Mouse (Mus musculus) WW6 (cell line): ENCODE results near the gene Cmtm3.

ENCODE experiments used
- DNase-seq: peaks from one replicate; pipeline ENCODE4 v3.0.0-alpha.2; 2013; ENCODE audit warnings: low read depth, low spot score

Cmtm3 gene

DNA sequence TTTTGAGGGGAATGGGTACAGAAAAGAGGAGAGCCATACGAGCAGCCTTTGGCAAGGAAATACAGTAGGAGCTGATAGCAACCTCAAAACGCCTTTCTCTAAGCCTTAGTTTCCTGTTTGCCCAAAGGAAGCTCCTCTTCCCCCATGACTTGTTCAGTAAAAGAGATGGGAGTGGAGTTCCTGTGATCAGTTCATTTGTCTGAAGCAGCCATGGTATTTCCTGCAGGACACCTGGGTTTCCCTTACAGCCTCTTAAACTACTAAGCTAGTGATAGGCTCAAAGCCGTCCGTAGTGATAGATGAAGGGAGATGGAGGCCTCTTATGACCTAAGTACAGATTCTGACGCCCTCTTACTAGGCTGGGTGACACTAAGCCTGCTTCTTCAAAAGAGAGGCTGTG lies 3.2 kb downstream of the Cmtm3 start:
- DNase-seq: no peak

DNA sequence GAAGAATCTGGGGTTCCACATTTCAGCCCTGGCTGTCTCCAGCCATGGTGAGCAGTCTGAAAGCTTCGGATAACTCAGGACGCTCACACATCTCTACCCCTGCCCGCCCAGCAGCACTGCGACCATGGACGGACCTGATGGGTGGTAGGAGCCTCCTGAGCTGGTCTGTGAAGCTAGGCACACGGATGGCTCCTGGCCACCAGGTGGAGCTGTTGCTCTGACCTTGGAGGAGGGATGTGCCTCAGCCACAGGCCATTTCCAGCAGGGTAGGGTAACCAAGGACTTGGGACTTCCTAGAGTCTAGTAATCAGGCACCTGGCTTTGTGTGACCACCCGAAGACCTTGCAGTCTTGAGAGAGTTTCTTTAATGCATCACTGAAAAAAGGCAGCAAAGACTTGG lies 4.7 kb downstream of the Cmtm3 start:
- DNase-seq: peak; percentile 71

DNA sequence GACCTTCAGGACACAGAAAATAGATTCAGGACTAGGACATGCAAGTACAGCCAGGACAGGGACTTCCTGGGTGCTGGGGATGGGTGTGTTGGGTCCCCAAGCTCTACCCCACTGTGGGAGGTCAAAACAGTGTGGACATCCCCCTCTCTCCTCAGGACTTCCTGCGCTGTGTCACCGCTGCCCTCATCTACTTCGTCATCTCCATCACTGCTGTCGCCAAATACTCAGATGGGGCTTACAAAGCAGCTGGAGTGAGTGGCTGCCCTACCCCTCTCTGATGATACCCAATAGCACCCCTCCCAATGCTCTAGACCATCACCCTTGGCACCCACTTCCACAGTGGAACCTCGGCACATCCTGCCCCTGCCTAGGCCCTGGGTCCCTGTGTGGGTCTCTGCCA lies 5.4 kb downstream of the Cmtm3 start:
- no peak for DNase-seq

DNA sequence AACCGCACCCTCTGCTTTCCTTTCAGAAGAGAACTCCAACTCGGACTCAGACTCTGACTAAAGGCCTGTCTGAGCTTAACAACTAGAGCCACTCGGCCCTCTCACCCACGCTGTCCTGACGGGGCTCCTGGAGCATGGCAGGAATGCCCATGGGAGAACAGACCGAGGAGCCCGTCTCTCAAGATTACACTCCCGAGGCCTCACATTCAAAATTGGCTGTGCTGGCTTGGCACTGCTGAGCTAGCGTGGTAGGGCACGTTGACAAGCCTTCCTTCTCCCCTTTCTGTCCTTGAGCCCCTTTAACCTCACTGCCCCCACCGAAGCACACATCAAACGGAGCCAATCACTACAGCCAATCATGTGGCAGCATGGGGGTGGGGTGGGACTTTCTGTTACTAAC lies 7.5 kb downstream of the Cmtm3 start:
- DNase-seq: no peak

DNA sequence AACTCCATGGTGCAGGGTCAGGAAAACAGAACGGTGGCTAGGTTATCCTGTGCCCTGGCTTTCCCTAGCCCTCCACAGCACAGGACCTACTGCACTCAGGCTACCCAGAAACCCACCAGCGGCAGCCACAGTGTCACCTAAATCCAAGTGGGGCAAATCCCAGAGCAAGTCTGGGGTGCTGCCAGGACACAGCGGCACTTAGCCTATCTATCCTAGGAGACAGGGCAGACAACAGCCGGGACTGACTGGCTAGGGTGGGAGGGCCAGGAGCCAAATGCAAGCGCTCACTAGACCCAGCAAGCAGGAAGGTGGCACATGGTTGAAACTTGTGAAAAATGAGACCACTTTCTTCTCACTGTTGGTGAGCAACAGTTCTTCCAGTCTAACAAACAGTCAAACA lies 9.8 kb downstream of the Cmtm3 start:
- DNase-seq: no peak

DNA sequence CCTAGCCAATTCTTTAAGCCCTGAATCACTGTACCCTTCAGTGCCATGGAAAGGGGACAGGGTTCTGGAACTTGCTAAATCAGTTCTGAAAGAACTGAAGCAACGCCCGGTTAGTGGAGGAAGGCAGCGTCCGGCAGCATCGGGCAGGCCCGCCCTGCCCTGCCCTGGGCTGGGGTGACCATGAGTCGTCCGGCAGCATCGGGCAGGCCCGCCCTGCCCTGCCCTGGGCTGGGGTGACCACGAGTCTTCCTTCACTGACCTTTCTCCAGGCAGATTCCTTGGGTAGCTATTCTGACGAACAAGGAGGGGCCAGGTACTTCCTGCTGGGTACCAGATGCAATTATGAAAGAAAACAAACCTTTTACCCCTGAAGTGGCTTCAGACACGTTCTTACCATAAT lies 10.8 kb downstream of the Cmtm3 start:
- DNase-seq: no peak

DNA sequence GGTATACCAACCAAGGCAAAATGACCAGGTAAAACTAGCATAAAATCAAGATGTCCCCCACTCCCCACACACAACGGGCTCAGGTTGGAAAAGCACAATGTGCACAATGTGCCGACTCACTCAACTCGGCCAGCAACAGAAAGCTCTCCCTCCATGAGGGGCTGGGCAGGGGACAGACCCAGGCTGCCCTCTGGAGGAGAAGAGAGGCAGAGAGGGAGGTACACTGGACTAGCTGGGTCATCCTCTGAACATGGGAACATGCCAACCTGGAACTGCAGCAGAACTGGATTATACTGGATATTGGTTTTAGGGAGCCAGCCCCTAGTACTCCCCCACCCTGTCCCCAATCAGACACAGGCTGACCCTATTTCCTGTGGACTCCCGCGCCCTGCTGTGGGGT lies 14.0 kb downstream of the Cmtm3 start:
- DNase-seq: no peak

DNA sequence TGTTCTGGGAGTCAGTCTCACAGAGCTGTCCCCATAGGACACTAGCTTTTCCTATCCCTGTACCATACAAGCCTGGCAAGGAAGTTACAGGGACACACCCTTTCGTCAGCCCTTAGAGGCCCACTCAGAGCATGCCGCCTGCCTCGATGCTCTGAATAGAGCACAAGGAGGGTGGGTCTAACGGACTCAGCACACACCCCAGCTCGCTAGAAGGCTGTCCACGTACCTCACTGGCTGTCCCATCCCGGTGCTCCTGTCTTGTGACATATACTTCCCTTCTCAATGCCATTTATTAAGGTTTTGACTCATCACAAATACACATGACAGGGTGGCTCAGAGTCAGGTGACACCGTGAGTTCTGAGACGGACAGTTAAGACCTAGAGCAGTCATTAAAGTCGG lies 15.3 kb downstream of the Cmtm3 start:
- DNase-seq: no peak

DNA sequence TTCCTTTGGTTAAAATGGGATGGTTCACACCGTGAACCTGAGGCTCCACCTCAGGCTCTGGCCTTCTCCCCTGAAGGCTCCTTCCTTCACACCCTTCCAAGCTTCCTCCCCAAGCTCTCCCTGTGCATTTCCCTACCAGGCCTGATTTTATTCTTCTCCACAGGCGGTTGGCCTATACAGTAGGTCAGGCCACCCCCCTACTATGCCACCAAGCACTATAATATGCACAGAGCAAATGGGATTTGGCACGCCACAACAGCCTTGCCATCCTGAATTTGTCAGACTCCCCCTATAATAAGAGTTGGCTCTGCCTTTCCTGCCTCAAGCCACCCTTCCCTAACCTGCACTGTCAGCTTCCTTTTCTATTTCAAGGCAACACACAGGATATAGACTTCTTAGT lies 19.4 kb downstream of the Cmtm3 start:
- DNase-seq: no peak

DNA sequence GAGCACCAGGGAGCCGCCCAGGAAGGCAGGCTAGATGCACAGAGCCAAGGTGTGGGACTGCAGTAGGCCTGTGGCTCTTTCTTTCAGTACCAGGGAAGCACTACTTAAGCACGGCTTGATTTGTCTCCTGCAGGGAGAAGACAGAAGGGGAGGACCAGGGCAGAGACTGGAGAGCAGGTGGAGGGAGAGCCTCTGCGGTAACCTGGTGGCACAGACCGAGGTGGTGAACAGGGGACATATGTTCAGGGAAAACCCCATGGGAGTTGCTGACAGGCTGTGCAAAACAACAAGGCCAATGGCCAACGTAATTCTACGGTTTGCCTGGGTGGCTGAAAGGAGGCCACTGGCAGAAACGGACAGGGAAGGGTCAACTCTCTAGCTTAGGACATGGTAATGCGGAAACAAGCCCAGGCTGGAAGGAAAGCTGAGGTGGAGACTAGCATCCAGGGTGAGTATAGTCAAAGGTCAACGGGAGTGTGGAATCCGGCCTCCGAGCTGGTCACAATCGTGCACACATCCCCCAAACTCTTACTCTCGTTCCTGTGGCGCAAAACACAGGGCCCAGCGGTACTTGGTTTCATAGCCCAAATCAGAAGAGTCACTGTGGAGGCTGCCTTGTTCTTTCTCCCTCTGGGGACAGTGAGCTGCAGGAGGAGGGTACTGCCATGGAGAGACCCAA lies 20.7 kb downstream of the Cmtm3 start:
- no peak for DNase-seq

DNA sequence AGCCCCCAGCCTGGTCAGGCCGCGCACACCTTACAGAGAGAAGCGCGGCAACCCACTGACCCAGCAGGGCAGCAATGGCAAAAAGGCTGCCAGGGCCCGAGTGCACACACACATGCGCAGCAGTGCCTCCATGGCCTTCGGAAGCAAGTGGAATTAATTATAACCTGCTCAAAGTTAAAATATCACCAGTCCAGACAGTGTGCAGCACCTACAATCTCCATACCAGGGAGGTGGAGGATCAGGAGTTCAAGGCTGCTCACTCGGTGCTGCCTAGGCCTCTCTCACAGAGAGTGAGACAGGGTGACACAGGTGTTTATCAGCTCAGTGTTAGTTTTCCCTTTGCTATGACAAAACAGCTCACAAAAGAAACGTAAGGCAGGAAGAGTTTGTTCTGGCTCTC lies 26.5 kb downstream of the Cmtm3 start:
- no peak for DNase-seq

DNA sequence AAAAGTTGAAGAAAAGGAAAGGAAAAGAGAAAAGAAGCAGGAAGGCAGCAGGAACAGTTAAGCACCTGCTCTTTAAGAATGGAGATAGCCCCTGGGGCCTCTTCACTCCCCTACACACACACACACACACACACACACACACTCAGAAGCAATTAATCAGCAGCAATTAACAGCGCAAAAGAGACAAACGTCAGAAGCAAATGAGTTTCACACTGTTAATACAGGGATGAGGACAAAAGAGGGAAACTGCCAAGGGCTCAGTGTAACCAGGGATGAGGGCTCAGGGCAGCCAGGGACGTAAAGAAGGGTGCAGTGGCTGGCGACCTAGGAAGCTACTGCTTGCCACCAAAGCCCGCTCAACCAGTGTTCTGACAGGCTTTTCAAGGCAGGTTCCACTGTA lies 28.2 kb downstream of the Cmtm3 start:
- DNase-seq: no peak

DNA sequence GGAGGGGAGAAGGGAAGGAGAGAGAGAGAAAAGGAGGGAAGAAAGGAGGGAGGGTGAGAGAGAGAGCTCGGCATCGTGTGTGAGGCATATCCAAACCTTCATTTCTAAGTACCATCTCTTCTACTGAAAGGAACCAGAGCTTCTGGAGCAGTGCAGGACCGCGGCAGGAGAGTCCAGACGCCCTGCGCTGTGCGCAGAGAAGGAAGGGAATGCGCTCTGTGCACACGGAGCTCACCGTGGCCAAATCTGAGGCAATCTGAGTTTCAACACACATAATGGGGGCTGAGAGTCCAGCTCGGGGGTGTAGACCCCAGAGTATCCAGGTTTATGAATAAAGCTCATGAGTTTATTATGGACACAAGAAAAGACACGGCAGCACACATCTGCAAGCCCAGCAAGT lies 30.4 kb downstream of the Cmtm3 start:
- no peak for DNase-seq

DNA sequence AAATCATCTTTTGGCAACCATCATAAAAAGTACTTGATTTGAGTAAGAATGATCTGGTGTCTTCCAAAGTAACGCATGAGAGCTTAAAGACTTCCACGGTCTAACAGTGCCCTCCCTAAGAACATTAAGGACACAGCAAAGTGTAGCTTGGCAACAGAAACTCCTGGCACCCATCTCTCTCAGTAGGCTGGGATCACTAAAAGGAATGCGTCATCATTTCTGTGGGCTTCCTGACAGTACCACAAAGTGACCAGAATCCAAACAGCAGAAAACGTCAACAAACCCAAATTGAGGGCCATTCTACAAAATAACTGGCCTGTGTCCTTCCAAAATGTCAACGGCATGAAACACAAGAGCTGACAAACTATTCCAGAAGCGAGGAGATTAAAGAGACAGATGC lies 30.9 kb downstream of the Cmtm3 start:
- no peak for DNase-seq

DNA sequence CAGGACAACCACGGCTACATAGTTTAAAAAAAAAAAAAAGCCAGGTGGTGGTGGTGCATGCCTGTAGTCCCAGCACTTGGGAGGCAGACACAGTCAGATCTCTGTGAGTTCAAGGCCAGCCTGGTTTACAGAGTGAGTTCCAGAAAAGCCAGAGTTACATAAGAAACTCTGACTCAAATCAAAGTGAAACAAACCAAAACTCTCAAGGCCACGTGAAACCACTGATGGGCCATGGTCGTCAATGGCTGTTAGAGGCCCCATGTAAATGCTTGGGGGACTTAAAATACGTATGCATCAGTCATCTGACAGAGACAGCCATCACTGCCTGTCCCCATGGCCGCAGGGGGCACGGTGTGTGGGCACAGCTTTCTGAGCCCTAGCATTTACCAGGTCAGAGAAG lies 31.9 kb downstream of the Cmtm3 start:
- no peak for DNase-seq

DNA sequence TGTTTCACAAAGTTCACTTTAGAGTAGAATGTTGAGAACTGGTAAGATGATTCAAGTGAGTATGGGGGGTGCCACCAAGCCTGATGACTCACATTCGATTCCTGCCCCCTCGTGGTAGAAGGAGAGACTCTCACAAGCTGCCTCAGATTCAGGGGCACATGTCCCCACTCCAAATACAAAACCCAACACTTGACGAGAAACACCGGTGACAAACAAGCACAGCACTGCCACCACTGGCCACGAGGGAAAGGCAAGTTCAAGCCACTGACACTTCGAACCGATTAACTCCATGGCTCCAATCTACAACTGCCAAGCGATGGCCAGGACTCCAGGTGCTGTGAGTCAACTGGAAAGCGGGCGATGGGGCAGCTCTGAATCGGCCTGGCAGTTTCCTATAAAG lies 34.6 kb downstream of the Cmtm3 start:
- no peak for DNase-seq

DNA sequence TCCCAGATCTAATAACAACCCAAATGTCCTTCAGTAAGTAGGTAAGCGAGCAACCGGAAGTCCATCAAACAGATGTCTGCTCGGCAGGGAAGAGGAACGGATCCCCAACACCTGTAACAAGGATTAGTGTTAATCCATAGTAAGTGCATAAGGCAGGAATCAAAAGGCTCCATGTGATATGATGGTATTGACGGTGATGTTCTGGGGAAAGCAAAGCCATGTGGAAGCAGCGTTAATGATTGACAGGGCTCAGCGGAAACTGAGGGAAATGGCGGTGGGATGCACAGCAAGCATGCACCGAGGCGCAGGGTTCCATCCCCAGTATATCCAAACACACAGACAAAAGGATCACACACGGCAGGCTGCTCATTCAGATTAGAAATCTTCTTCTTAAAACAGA lies 35.1 kb downstream of the Cmtm3 start:
- DNase-seq: no peak

DNA sequence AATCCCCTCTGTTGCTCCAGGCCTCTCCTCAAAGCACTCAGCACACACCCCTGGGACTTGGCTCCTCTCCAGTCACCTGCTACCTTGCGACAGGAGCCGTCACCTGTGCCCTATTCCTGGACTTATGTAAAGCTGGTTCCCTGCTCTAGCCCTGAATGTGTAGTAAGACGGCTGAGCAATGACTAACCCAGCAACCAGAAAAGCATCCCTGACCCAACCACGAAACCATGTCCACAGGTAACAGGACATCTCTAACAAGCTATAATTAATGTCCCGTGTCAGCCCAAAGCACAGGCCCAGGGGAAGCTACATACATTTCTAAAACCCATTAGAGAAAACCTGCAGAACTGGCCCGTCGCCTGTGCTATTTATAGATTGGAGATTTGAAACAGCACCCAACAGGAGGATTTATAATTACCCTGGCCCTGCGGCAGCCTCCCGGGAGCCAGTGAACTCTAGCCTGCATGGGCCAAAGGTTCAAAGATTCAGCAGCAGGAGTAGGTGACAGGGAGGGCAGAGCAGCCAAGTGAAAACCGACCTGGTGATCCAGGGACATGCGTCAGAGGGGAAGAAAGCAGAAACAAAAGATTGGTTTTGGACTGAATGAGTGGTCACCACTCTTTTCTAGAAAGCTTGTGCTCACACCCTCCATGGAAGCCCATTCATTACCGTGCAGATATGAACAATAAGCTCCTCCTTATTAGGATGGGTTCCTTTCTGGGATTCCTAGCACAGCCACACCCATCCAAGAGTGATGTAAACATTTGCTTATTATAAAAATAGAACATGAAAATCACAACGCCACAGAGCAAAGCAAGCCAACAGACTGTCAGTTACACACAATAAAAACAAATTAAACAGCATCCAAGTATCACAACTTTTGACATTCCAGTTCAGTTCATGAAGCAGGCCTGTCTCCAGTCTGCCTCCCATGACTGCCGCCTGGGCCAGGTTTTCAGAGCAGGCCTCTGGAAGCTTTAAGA lies 35.9 kb downstream of the Cmtm3 start:
- no peak for DNase-seq

DNA sequence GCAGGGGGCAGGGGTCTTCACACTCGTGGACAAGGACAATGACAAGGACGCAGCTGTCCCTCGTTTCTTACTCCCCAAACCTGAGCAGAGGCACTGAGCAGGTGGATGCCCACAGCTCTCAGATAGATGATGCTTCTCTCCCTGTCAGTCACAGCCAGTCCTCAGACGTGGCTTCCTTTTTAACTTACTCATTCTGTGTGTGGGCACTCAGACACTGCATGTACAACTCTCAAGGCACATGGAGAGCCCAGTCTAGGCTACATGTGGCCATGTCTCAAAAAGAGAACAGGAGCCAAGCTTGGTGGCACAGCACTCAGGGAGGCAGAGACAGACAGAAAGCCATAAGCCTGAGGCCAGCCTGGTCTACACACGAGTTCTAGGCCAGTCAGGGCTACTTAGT lies 36.7 kb downstream of the Cmtm3 start:
- DNase-seq: no peak

DNA sequence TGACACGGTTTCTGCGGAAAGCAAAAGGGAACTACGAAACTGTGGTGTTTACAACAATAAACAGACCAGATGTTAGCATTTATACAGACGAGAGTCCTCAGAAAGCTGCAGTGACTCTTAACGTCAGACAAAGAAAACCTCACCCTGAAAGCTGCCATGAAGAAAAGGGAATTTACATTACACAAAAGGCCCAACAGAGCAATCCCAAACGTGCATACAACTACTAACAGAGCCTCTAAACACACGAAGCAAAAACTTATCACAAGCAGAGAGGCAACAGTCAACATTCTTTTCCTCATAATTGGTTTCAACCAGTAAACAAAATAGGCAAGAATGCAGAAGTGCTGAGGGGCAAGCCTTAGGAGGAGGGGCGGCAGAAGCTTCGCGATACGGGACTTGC lies 37.5 kb downstream of the Cmtm3 start:
- no peak for DNase-seq

DNA sequence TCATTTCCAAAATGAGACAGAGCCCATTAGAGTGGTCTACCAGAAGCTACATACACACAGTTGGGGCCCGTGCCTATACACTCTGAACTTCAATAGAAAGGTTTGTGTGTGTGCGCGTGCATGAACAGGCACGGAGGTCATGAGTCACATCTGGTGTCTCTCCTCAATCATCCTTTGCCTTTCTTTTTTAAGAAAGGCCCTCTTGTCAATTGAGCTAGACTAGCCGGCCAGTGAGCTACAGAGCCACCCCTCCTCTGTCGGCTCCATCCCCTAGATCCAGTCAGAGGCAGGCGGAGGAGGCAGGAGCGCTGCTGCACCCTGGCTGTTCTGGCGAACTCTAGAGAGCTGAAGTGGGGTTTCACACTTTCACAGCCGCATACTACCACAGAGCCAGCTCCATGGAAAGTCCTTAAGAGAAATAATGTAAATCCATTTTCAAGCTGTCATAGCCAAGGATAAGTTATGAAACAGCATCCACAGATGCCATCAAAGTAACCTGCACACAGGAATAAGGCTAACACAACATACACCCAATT lies 40.2 kb downstream of the Cmtm3 start:
- no peak for DNase-seq

DNA sequence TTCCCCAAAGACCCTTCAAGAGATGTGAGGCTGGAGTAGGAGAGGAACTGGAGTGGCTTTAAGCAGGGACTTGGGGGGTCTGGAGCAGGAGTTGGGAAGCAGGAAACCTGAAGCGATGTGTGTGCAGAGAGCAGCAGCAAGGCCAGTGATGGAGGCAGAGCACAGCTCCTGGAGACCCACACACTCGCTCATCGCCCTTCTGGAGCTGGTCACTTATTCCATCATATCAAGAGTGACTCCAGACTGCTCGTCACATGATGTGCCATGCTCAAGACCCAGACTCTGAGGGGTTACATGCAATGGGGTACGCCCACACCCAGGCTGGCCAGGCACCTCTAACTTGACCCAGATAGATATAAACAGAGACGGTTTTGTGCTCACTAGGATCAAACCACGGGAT lies 41.1 kb downstream of the Cmtm3 start:
- DNase-seq: no peak

DNA sequence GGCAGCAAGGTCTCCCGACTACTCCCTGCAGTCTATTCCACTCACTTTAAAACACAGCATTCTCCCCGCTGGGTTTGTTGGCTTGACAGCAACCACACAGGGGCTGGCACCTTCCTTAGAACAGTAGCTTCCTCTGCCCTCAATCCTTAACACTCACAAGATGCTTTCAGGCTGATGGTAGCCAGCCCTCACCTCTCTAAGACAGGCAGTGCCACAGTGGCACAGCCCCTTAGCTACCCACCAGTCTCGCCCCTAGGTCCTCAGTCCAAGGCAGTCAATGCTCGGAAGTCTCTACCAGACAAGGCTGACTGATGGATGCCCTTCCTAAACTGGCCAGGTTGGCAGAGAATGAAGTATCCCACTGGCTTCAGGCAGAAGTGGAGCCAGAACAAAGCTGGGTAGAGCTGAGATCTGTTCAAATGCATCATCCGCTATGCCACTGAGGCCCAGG lies 41.8 kb downstream of the Cmtm3 start:
- DNase-seq: no peak
